Mouse (Mus musculus): ENCODE results near the gene U2af1.
"Not testable (repeated sequence)": the region's sequence is repeated elsewhere in the genome, so short reads cannot be mapped to it uniquely, and the experiment has no call there.

U2af1 gene

DNA sequence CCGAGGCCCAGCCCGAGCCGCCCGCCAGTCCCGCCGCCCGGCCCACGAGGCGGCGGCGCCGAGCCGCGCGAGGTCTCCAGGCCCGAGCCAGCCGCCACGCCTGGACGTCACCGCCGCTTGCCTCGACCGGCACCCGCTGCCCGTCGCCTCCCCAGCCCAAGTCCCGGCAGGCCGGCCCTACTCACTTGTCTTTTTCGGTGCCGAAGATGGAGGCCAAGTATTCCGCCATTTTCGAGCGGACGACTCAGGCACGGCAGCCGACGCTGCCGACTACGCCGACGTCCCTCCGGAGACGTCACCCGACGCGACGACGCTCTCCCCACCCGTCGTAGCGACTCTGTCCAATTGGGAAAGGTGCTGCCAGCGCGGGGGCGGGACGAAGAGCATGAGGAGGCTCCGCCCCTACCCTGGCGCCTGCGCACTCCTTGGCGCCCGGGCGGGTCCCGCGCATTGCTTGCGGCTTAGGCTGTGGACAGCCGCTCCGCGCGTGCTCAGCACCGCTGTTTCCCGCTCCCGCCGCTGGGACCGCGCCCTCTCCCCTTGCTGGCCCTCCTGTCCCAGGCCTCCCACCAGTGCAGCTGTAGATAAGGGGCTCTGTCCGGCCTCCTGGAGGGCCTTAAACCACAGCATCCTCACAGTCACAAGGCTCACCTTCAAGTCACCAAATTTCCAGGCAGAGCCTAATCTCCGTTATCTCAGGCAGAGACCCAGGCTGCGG lies at the start of gene U2af1:
Gene U2af1 (minus strand): TSS at position 425 of the 718 bp plus-strand sequence.
- DNase-seq (ENCODE audit: low read depth in 1 of 2, low spot score in 2 of 2): peak; percentile 94 to 96

DNA sequence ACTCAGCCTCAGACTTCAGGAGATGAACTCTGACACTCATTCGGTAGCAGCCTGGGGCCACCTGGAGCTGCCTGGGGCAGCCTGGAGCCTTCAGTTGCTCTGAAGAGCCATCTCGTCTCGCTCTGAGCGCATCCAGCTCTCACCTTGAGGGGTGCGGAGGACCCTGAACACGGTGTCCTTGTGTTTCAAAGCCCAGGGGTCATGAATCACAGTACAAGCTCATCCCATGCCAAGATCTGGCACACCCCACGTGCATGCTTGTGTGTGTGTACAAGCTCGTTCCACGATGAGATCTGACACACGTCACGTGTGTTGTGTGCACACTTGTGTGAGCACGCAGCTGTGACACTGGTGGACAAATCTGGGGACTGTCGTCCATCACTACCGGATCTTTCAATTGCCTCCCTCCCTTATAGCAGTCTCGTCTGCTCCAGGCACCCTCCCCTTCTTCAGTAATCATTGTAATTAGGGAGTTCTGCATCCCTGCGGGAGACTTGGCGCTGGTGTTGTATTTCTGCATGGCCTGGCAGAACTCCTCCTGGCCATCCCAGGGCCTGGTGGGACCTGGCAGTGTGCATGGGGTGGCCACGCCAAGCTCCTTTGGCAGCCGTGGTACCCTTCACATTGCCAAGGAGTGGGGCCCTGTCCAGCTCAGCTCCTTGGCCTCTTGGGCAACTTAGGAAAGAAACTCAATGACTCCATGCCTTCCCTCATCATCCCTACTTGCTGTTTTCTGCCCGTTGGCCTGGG lies 46.8 kb upstream of the U2af1 start:
- DNase-seq (ENCODE audit: low read depth in 1 of 2, low spot score in 2 of 2): no peak

DNA sequence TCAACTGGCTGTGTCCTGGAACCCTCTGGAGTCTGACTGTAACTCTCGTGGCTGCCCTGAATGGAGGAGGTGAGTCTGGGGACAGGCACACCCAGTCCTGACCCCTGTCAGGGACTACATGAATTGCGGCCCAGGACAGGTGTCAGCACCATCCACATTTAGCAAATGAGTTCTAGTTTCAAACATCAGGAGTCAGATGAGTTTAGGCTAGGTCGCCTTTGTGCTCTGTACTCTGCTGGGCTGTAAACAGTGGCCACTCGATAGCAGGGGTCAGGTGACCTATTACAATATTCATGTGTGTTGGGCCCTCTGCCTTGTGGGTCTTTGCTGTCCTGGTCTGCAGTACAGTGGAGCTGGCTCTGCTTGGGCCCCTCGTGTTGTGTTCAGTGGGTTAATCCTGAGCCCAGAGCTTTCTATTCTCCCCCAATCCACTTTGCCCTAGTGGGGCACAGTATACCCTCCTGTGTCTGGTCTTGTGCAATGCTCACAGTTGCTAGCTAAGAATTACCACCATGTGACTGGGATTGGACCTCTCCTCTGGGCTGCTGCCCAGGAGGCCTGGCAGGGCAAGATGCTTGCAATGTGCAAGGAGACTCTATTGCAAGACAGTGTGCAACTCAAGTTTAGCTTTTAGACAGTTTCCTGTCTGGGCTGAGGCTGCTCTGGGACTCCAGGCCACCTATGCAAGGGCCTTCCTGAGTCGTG lies 44.7 kb upstream of the U2af1 start:
- no peak for DNase-seq (ENCODE audit: low read depth in 1 of 2, low spot score in 2 of 2)

DNA sequence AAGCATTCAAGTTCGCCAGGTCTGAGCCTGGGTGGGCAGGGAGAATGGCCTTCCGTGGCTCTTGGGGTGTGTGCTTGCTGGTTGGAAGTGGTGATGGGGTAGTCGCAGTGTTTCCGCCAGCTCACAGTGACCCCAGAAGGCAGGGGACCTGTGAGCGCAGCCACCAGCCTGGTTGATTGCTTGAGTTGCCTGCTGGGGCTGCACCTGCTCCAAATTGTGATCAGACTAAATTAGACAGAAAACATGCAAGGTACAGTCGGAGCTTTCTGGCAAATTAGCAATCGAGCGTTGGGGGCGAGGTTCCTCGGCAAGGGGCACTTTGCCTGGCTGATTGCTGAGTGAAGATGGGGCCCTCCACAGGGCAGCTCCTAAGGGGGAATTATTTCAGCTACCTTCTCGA lies 39.7 kb upstream of the U2af1 start:
- DNase-seq (ENCODE audit: low read depth in 1 of 2, low spot score in 2 of 2): no peak

DNA sequence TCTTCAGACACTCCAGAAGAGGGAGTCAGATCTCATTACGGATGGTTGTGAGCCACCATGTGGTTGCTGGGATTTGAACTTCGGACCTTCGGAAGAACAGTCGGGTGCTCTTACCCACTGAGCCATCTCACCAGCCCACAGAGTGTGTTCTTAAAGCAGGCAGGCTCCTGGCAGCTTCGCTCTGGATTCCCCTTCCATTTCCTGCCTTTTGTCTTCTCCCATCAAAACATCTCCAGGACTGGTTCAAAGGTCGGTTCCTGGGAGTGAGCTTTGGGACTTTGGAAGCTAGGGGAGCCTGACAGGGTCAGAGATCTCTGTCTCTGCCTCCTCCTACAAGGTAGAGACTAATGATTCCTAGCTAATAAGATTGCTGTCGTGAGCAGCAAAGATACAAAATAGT lies 36.7 kb upstream of the U2af1 start:
- DNase-seq (ENCODE audit: low read depth in 1 of 2, low spot score in 2 of 2): not testable (repeated sequence)

DNA sequence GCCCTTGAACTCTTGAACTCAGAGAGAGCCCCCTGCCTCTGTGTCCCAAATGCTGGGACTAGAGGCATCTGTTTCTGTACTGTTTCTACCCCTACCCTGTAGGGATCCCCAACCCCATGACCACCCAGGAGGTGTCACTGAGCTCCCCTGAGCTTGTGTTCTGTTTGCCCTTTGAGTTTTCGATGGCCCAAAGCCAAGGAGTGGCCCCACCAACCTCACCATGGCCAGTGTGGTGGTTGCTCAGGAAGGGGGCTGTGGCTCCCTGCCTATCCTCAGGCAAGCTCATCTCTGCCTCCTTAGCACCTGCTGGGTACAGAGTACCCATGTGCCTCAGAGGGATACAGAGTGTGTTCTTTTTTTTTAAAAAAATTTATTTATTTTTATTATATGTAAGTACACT lies 36.3 kb upstream of the U2af1 start:
- no peak for DNase-seq (ENCODE audit: low read depth in 1 of 2, low spot score in 2 of 2)

DNA sequence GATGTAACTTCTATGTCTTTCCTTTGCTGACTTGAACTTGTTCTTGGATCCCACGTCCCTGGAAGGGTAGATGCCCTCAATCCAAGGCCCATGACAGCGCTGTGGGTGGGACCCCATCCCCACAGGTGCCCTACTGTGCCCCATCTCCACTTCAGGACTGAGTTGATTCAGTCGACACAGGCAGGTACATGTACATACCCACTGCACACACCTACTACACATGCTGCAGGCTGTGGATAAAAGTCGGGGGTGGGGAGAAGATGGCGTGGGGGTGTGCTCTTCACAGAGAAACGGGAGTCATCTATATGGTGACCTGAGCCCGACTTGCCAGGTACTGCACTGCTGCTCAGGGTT lies 35.3 kb upstream of the U2af1 start:
- no peak for DNase-seq (ENCODE audit: low read depth in 1 of 2, low spot score in 2 of 2)

DNA sequence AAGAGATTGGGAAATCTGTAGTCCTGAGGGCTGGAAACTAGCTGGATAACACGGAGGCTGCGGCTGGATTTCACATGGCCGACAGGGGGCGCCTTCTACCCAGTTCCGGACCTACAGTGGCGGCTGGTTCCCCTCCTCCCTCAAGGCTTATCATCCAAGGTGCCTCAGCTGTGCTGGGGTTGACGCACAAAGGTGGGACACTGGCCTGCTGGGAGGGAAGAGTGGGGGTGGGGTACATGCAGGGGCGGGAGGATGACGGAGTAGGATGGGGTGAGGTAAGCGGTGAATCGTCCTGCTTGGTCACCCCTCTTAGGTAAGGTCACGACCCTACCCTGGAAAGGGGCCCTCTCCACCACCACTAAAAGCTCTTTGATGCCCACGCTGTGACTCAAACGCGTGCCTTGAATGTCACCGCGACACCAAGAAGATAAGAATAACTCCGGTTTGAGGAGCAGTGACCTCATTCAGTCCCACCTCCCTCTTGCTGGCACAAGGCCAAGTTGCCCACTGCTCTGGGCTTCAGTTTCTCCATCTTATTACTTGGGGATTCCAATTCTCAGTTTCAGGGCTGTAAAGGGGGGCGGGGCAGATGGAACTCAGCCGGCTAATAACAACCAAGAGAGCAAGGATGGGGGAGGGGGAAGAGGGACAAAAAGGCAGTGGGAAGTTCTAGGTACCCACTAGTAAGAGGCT lies 34.8 kb upstream of the U2af1 start:
- peak; percentile 38 to 71 for DNase-seq (ENCODE audit: low read depth in 1 of 2, low spot score in 2 of 2)

DNA sequence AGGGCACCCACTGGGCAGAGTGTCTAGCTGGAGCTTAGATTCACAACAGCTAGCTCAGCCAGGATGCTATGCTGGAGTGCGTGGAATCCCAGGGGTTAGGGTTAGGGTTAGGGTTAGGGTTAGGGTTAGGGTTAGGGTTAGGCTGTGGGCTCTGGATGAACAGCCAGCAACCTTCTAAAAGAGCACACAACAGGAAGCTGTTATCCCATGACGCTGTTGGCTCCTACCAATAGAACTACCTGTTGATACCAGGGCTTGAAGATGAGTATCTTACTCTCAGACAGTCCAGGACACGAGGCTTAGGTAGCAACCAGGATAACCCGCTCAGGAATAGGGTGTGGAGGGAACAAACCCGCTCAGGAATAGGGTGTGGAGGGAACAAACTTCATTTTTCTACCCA lies 34.2 kb upstream of the U2af1 start:
- no peak for DNase-seq (ENCODE audit: low read depth in 1 of 2, low spot score in 2 of 2)

DNA sequence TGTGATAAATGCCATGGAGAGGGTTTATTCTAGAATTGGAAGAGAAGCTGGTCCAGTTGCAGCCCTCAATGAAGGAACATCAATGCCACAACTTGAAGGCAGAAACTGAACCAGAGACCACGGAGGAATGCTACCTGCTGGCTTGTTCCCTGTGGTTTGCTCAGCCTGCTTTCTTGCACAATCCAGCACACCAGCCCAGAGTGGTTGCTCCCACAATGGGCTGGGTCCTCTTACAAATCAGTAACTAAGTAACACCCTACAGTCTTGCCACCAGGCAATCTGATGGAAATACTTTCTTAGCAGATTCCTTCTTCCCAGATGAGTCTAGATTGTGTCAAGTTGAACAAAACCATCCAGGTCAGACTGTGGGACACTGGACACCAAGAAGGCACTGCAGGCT lies 30.9 kb upstream of the U2af1 start:
- no peak for DNase-seq (ENCODE audit: low read depth in 1 of 2, low spot score in 2 of 2)

DNA sequence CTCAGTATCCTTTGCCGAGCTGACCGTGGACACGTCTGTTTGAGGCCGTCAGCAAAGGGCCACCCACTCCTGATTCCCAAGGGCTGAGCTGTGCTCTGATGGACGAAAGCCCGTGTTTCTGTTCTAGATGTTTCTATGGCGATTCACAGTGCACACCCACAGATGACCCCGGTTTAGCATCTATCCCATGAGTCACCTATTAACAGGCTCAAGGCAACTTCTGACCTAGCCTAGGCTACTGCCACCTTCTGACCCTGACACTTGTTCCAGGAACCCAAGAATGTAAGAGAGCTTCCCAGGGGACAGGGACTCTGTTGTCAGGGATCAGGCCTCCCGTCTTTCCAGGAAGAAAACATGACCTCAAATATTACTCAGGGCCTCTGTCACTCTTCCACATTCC lies 29.4 kb upstream of the U2af1 start:
- no peak for DNase-seq (ENCODE audit: low read depth in 1 of 2, low spot score in 2 of 2)

DNA sequence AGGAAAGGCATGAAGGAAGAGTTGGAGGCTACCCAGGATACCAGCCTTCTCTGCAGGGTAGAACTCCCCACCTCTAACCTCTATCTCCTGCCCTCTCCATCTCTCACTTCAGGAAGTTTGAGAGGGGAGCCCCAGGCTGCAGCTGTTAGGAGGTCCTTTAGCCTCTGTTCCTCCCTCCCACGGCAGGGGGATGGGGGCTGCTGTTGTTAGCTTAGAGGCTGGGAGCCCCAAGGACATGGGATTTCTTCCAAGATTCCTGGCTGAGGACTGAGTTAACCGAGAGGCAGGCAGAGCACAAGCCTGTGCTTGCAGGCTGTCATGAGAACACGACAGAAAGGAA lies 27.5 kb upstream of the U2af1 start:
- no peak for DNase-seq (ENCODE audit: low read depth in 1 of 2, low spot score in 2 of 2)

DNA sequence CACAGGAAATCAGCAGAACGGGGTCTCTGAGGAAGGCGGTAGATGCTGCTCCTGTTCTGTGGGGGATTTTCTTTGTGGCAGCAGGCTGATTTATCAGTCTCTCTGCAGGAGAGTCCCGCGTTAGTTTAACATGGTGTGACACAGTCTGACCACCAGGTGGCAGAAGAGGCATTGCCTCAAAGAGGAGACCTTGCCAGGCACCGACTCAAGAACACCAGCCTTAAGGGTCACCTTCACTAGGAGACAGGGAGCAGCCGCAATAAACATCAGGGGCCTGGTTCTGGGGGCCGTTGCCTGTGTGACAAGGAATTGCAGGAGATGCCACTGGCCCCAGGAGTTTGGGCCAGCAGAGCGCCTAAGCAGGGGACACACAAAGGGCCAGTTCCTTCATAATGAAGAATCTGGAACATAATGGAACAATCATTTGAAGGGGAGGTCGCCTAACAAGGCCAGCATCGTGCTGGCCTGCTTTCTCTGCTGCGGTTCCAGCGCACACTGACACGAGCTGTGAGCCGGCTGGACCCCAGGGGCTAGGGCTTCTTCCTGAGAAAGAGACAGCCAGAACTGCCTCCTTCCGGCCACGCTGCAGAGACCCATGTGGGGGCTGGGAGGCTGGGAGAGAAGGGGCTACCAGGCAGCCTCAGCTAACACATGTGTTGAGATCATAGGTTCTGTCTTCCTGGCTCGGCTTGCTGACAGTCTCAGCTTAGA lies 27.0 kb upstream of the U2af1 start:
- peak in 1 of 2 experiments; percentile 68 for DNase-seq (ENCODE audit: low read depth in 1 of 2, low spot score in 2 of 2)

DNA sequence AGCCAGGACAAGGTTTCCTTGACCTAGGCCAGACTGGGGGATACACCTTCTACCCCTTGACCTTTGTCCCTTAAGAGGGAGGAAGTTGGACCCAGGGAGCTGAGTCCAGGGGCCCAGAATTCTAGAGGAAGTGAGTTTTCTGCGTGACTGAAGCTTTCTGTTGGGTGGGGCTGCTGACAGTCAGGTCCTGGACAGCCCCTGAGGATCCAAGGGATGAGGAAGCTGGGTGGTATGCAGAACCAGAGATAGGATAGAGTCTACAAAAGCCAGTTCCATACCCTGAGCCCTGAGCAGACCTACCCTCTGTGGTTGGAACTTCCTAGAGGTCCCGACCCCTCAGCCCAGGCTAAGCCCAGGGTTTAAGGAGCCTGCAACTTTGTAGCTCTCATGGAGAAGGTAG lies 21.8 kb upstream of the U2af1 start:
- no peak for DNase-seq (ENCODE audit: low read depth in 1 of 2, low spot score in 2 of 2)

DNA sequence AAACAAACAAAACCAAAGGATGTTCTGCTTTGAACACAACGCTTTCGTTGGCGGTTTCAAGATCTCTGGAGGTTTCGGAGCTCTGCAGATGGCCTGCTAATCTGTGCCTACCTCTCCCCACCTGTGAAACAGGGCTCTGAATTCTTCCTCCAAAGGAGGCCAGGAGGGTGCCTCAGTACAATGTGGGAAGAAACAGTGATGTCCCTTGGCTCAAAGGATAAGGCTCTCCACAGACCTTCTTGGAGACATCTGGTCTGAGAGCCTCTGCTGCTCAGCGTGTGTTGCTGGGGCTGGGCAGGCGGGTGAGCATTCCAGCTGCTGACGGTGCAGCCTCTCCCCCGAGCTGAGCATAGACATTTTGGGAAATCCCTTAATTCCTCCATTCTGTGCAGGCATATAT lies 18.8 kb upstream of the U2af1 start, which contains the start of gene Cryaa:
Gene Cryaa (plus strand): TSS at position 301 of the 400 bp plus-strand sequence.
- no peak for DNase-seq (ENCODE audit: low read depth in 1 of 2, low spot score in 2 of 2)

DNA sequence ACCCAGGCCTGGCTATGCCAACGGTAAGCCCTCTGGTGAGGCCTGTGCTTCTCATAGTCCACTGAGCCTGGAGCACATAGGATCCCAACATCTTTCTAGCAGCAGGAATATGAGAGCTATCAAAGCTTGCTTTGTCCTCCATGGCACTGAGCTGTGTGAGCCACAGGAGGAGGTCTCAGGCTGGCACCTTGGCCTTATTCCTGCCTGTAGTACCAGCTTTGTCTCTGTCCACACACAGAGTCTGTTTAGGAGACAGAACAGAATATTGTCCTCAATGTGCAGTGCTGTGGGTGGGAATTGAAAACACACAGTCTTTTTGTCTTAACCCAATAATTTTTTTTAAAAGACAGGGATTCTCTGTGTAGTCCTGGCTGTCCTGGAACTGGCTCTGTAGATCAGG lies 15.7 kb upstream of the U2af1 start:
- no peak for DNase-seq (ENCODE audit: low read depth in 1 of 2, low spot score in 2 of 2)

DNA sequence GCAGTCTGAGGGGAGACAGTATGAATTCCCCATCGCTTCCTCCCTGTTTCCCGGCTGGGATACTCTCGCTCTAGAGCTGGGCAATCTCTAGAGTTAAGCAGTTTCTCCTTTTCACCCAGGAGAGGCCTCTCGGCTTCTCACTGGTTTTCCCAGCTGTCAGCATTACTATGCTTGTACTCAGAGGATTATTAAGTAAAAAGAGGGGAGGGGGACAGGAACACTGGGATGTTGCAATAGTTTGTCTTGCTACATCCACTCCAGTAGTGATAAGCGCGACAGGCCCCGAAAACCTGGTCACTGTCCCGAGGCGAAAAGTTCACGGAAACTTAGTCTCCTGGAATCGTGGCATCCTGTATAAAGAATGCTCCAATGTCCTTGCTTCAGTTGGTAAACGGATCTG lies 13.6 kb upstream of the U2af1 start:
- DNase-seq (ENCODE audit: low read depth in 1 of 2, low spot score in 2 of 2): no peak

DNA sequence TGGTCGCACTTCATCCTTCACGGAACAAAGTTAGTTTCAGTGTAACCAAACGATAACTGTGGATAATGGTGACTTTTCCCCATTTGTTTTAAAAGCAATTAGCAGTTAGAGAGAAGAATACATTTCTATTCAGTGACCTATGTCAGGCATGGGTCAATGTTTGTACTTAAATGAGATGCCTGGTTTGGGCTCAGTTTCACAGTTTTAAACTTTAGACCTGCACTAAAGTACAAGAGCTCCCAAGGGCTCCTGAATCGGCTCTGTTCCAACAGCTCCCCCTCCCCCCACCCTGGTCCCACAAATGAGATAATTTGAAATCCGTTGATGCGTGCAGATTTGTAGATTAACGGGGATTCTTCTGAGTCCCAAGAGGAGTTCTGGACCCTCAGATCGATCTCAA lies 13.0 kb upstream of the U2af1 start:
- no peak for DNase-seq (ENCODE audit: low read depth in 1 of 2, low spot score in 2 of 2)

DNA sequence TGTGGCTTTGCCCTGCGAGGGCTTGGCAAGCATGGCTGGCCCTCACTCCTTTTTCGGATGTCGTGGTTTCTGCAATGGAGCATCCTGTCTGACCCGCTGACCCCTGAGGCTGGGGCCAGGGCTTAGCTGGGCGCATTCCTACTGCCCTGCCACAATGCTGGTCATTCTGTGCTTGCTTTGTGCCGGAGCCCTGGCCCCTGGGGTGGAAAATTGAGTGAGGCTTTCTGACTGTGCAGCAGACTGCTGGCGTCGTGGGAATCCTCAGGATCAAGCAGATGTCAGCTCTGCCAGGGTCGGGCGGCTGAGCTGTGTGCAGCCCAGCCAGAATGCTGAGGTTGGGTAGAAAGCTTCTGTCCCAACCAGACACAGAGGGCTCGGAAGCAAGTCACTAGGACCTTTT lies 11.5 kb upstream of the U2af1 start:
- no peak for DNase-seq (ENCODE audit: low read depth in 1 of 2, low spot score in 2 of 2)

DNA sequence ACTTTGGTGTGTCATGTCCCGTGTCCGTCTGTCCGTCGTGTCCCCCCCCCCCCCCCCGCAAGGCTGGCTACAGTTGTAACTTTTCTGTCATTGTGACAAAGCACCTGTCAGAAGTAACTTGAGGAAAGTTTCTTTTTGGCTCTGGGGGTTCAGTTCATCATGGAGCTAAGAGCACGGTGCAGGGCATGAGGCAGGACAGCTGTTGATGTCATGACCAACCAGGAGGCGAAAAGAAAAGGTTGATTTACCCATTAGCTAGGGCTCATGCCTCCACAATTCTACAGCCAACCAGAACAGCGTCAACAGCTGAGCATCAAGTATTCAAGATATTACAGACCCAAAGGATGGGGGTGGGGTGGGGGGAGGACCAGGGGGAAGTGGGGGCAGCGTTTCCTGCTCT lies 9.6 kb upstream of the U2af1 start:
- no peak for DNase-seq (ENCODE audit: low read depth in 1 of 2, low spot score in 2 of 2)

DNA sequence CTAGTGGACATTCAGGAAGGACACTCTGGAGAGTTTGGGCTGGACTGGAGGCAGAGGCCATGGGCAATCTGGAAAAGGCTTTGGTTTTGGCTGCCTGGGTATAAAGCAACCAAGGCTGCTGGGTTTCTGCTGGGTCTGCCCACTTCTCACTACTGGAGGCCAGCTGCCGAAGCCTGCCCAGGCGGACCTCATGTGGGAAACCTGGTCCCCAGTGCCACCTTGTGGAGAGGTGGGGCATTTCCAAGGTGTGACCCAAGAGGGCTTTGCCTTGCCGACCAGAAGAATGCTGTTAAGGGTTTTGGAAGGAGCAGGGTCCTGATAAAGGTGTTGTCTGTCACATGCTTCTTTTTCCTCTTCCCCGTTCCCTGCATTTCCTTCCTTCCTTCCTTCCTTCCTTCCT lies 6.1 kb upstream of the U2af1 start:
- DNase-seq (ENCODE audit: low read depth in 1 of 2, low spot score in 2 of 2): peak; percentile 20 to 65
